Mouse (Mus musculus) hindbrain, embryonic 15.5 days (tissue): ENCODE data around the gene Itgb3bp. TPM values are rescaled to one million over a fixed set of nuclear protein-coding genes. Genes with fewer than 3 reads are reported as not detected.

Experiments used
- polyA plus RNA-seq: library from polyadenylated mRNA; unstranded; fragments of >200 nt; fragmentation: Nextera tagmentation; extraction: Ambion mirVana; gene quantifications from 2 replicates; pipeline ENCODE4 v1.2.1, GENCODE M21; 2015

Itgb3bp gene
- polyA plus RNA-seq, 1 experiment from 2014 or later, result 14.5 TPM

Other genes starting within 250 kb of the Itgb3bp start
- gene Alg6, start 214.1 kb downstream of the Itgb3bp start, polyA plus RNA-seq, result 11.1 and 13.9 TPM in 2 replicates
- gene Efcab7, start 100.6 kb downstream of the Itgb3bp start, polyA plus RNA-seq, result 11.9 and 12.2 TPM in 2 replicates
- 88.0 and 88.1 TPM in 2 replicates for gene Pgm1, start 399 bp downstream of the Itgb3bp start, polyA plus RNA-seq
- gene Ror1, start 166.0 kb upstream of the Itgb3bp start, polyA plus RNA-seq, result 1.6 and 1.9 TPM in 2 replicates